Mouse (Mus musculus) adrenal gland, postnatal 36 days (tissue): ENCODE measurements around the gene Gm12166. TPM values are rescaled to one million over a fixed set of nuclear protein-coding genes. Genes with fewer than 3 reads are reported as not detected.

ENCODE experiments used
- DNase-seq, 2 experiments: peaks; one replicate each; pipeline ENCODE4 v3.0.0; 2021; ENCODE audit warnings: mixed read lengths in 1 of 2
- total RNA-seq, 2 experiments: library from RNA; stranded (reverse); gene quantifications; 2 replicates each; pipeline ENCODE4 v1.2.3; 2021

The Gm12166 gene
- total RNA-seq, 2 experiments from 2014 or later: 1.4 to 1.7 TPM

GRCm38 (mm10) chr11:46073850-46074688, 21.9 kb upstream of the Gm12166 start:
- no peak for DNase-seq

- DNase-seq: no peak
Observed at GRCm38 (mm10) chr11:46073061-46073849, 21.1 kb upstream of the Gm12166 start.

GRCm38 (mm10) chr11:46072466-46073060, 20.4 kb upstream of the Gm12166 start:
- DNase-seq: no peak

- DNase-seq: no peak
Observed at GRCm38 (mm10) chr11:46070789-46071188, 18.7 kb upstream of the Gm12166 start.

GRCm38 (mm10) chr11:46070161-46070560, 18.0 kb upstream of the Gm12166 start:
- DNase-seq: no peak

- DNase-seq: no peak
Observed at GRCm38 (mm10) chr11:46069408-46070003, 17.4 kb upstream of the Gm12166 start.

GRCm38 (mm10) chr11:46068756-46069407, 16.8 kb upstream of the Gm12166 start:
- DNase-seq: peak in 1 of 2 experiments; percentile 50

- no peak for DNase-seq
Observed at GRCm38 (mm10) chr11:46067371-46068060, 15.4 kb upstream of the Gm12166 start.

- peak; percentile 83 to 88 for DNase-seq
Observed at GRCm38 (mm10) chr11:46065201-46066011, 13.3 kb upstream of the Gm12166 start.

- DNase-seq: peak; percentile 55 to 59
Observed at GRCm38 (mm10) chr11:46064767-46065166, 12.6 kb upstream of the Gm12166 start.

GRCm38 (mm10) chr11:46062993-46063731, 11.0 kb upstream of the Gm12166 start:
- DNase-seq: peak; percentile 27 to 43

- DNase-seq: no peak
Observed at GRCm38 (mm10) chr11:46062569-46062968, 10.4 kb upstream of the Gm12166 start.

GRCm38 (mm10) chr11:46061776-46062445, 9.8 kb upstream of the Gm12166 start:
- no peak for DNase-seq

GRCm38 (mm10) chr11:46060651-46061020, 8.5 kb upstream of the Gm12166 start:
- DNase-seq: no peak

GRCm38 (mm10) chr11:46059887-46060650, 7.9 kb upstream of the Gm12166 start:
- peak; percentile 34 to 54 for DNase-seq

GRCm38 (mm10) chr11:46058916-46059315, 6.8 kb upstream of the Gm12166 start:
- DNase-seq: no peak

- DNase-seq: no peak
Observed at GRCm38 (mm10) chr11:46058011-46058410, 5.9 kb upstream of the Gm12166 start.

- DNase-seq: peak in 1 of 2 experiments; percentile 27
Observed at GRCm38 (mm10) chr11:46056770-46057411, 4.8 kb upstream of the Gm12166 start.
